Mouse (Mus musculus) brain, adult 2 months (tissue): Measurements from ENCODE around the gene Jak3.
"Not testable (repeated sequence)": the region's sequence is repeated elsewhere in the genome, so short reads cannot be mapped to it uniquely, and the experiment has no call there.

ENCODE experiments used
- DNase-seq: peaks from one replicate; pipeline ENCODE4 v3.0.0; 2011; ENCODE audit warnings: low read depth, low spot score

Gene Jak3

DNA sequence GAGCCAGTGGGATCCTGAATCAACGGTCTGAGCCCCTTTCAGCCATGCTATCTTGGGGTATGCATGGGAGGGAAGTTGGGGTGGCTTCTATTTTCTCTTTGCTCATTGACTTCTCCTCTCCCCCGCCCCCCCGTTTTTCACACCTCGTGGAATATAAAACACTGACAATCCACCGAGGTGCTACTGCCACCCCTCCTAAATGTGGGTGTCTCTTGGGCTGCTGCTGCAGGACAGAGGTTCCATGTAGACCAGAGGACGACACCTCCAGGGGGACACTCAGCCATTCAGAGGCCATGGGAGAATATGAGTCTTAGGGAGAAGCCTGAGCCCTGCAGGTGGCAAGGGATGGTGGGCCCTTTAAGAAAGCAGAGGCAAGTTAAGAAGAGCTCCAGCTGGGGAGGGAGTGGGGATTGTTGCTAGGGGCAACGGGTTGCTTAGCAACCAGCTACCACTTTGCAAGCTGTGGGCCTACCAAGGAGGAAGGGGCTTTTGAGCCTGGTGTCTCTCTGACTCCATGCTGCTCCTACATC lies 43.9 kb downstream of the Jak3 start:
- peak; percentile 91 for DNase-seq

DNA sequence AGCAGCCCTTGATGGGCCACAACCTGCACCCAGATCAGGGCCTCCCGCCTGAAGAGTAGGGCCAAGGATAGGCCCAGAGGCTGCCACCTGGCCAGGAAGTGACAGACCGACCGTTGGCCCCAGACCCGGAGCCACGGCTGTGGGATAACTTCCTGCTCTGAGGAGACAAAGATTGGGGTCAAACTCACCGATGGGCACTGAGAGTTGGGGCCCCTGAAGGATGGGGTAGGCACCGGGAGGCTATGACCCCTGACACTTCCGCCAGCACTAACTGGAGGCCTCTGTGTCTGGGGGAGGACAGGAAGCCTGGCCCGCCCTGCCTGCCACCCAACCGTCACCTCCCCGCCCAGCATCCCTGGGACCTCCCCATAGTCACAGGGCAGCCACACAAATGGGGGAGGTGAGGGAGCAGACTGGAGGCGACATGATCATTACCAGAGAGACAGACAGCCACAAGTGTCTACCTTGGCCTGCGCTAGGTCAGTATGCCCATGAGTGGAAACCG lies 47.0 kb downstream of the Jak3 start:
- DNase-seq = no peak

DNA sequence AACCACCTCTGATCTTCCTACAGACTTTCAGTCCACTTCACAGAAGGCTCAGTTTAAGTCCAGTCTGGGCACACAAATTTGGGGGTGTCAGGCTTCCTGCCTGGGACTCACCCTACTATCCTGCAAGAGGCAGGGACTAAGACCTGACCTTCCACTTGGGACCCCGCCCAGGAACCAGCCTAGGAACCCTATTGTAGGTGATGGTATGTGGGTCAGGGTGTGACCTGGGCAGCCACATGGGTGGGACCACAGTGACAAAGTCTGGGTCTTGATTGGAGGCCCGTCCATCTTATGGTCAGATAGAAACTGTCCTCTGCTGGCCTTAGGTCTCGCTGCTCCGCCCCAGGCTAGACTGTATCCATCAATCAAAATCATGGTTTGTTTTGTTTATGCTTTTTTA lies 48.3 kb downstream of the Jak3 start:
- no peak for DNase-seq

- DNase-seq = peak; percentile 97
Observed at GRCm38 (mm10) chr8:71725122-71725924, 49.2 kb downstream of the Jak3 start, which contains the start of gene Fcho1. Gene Fcho1, minus strand, starts transcription at chr8:71725716.

- peak; percentile 91 for DNase-seq
Observed at GRCm38 (mm10) chr8:71728240-71728785, 52.2 kb downstream of the Jak3 start.

- peak; percentile 89 for DNase-seq
Observed at GRCm38 (mm10) chr8:71728826-71729620, 52.9 kb downstream of the Jak3 start.

DNA sequence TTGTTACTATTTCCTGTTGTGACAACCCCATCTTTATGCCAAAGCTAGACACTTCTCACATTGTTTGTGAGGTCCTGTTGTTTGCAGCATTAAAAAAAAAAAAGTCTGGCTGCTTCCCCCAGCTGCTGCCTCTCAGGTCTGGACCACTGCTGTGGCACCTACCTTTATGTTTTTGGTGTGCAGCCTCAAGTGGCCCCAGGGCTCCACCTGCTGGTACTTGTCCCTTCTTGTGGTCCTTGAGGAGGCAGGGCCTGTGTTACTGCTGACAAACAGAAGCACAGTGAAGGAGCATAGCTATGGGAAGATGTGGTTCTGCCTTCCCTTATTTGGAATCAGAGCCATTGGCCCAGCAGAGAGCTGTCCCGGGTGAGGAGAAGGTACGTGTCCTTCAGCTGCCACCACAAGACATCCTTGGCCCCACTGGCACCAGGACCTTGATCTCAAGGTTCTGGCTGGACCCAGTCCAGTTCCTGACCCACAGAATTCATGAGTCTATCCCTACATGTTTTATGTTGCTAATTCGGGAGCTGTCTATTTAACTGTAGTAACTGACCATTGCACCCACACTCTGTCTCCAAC lies 55.6 kb downstream of the Jak3 start:
- DNase-seq = peak; percentile 81

GRCm38 (mm10) chr8:71738316-71738715 lies 62.2 kb downstream of the Jak3 start:
- not testable (repeated sequence) for DNase-seq
